Mouse (Mus musculus): Measurements from ENCODE around the gene Efnb2. TPM values are rescaled to one million over a fixed set of nuclear protein-coding genes. Genes with fewer than 3 reads are reported as not detected.

Gene Efnb2
- total and polyA plus RNA-seq, 3 experiments, result 0.12 to 0.19 TPM; not detected in 1

DNA sequence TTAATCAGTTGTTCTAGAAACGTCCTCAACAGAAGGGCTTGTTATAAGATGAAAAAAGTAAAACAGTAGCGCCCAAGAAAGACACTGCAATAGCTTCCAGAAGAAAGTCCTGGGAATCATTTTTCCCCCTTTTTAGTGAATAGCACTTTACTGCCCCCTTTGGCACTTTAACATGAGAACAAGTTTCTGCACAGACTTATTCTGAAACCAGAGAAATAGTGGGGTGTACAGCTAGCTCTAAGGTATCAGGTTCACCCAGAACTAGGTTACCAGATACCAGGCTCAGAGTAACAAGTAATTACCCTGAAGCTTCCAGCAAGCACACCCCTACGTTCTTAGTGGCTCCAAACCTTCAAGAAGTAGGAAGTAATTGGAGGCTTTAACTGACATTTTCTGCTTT, 13.7 kb downstream of the Efnb2 start:
- no peak for TF ChIP-seq USF1 (IDR thresholded peaks at IDR 0.05; ENCODE audit: low read depth, low read length)
- no peak for TF ChIP-seq MEF2A (IDR thresholded peaks at IDR 0.05; ENCODE audit: extremely low read depth, insufficient replicate concordance, low read depth, low read length, poor library complexity, severe bottlenecking)
- TF ChIP-seq RCOR1 (IDR thresholded peaks at IDR 0.05; ENCODE audit: low read depth, low read length), result no peak
- no peak for TF ChIP-seq RAD21 (IDR thresholded peaks at IDR 0.05; ENCODE audit: low read depth, low read length)
- no peak for TF ChIP-seq ELF1 (IDR thresholded peaks at IDR 0.05; ENCODE audit: low read depth, low read length)
- no peak for TF ChIP-seq GATA1 (IDR thresholded peaks at IDR 0.05; ENCODE audit: low read depth, low read length)
- no peak for TF ChIP-seq JUND (IDR thresholded peaks at IDR 0.05; ENCODE audit: low read depth, low read length)
- no peak for TF ChIP-seq GABPA (IDR thresholded peaks at IDR 0.05; ENCODE audit: low read depth, low read length)
- no peak for TF ChIP-seq POLR2AphosphoS5 (IDR thresholded peaks at IDR 0.05; ENCODE audit: borderline replicate concordance, low read depth, low read length)
- TF ChIP-seq SMC3 (IDR thresholded peaks at IDR 0.05; ENCODE audit: low read depth, low read length), result no peak
- Histone ChIP-seq H3K9ac (ENCODE audit: control insufficient read depth, low read depth, low read length, poor library complexity, severe bottlenecking) (no peak overlapping the region), H3K79me2 (ENCODE audit: control insufficient read depth, insufficient read depth, low read length, poor library complexity) (no peaks in the 10 kb centered on the region), H3K4me1 (ENCODE audit: control insufficient read depth in 1 of 2, insufficient read depth in 2 of 2, low read length in 2 of 2) (no peaks in the 10 kb centered on the region), H3K27me3 (ENCODE audit: control insufficient read depth in 1 of 2, insufficient read depth in 2 of 2, low read length in 2 of 2) (no peaks in the 10 kb centered on the region), H3K27ac (ENCODE audit: control insufficient read depth, low read depth, low read length) (no peak overlapping the region), H3K36me3 (ENCODE audit: control insufficient read depth in 1 of 2, insufficient read depth in 2 of 2, low read length in 2 of 2) (no peaks in the 10 kb centered on the region), H3K4me3 (ENCODE audit: control insufficient read depth in 1 of 2, insufficient read depth in 1 of 2, low read depth in 2 of 2, low read length in 2 of 2) (no peak overlapping the region), H3K9me3 (replicated peaks; ENCODE audit: insufficient read depth, low read length) (no peaks in the 10 kb centered on the region)
- no peak for DNase-seq (ENCODE audit: low read depth, low spot score)

DNA sequence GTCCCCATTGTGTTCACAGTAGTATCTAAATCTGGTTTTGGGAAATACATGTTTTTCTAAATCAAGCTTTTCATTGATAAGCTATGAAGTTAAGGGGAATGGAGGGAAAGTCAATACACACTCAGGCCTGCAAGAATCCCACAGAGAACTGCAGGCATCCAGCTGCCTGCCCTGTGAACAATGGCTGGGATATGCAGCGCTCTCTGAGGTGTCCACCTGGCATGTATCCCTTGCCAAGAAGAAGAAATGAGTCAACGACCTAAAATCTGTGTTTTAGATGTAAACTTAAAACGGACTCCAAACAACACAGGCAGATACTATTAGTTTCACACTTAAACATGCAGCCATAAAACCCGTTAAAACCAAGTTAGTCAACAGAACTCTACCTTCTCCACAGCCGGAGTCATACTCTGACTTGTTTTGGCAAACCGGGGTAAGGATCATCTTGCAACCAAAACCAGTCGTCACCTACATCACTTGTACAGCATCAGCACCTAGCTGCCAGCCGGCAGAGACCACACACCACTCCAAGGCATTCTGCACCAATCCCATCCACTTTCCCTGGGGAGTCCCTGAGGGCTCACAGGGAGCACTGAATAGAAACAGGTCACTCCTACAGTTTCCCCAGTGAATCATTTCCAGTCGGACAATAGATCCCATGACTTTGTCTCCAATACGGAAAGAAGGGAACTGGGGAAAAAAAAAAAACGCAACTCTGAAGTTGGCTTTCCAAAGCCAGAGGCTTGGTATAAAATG, 16.7 kb downstream of the Efnb2 start:
- DNase-seq (ENCODE audit: low read depth, low spot score), result no peak

More for the DNA sequence above, 16.7 kb downstream of the Efnb2 start:
- Histone ChIP-seq H3K9me3 (replicated peaks; ENCODE audit: insufficient read depth, low read length) (no peaks in the 10 kb centered on the region), H3K27ac (ENCODE audit: control insufficient read depth, low read depth, low read length) (no peak overlapping the region), H3K36me3 (ENCODE audit: control insufficient read depth in 1 of 2, insufficient read depth in 2 of 2, low read length in 2 of 2) (no peaks in the 10 kb centered on the region), H3K4me3 (ENCODE audit: control insufficient read depth in 1 of 2, insufficient read depth in 1 of 2, low read depth in 2 of 2, low read length in 2 of 2) (no peak overlapping the region), H3K79me2 (ENCODE audit: control insufficient read depth, insufficient read depth, low read length, poor library complexity) (no peaks in the 10 kb centered on the region), H3K27me3 (ENCODE audit: control insufficient read depth in 1 of 2, insufficient read depth in 2 of 2, low read length in 2 of 2) (no peaks in the 10 kb centered on the region), H3K4me1 (ENCODE audit: control insufficient read depth in 1 of 2, insufficient read depth in 2 of 2, low read length in 2 of 2) (no peaks in the 10 kb centered on the region), H3K9ac (ENCODE audit: control insufficient read depth, low read depth, low read length, poor library complexity, severe bottlenecking) (no peak overlapping the region)
- TF ChIP-seq SMC3 (IDR thresholded peaks at IDR 0.05; ENCODE audit: low read depth, low read length) (no peak), CHD2 (IDR thresholded peaks at IDR 0.05; ENCODE audit: low read length) (no peak), TCF12 (IDR thresholded peaks at IDR 0.05; ENCODE audit: low read depth, low read length) (no peak), CTCF (IDR thresholded peaks at IDR 0.05 in 2 of 3, conservative IDR thresholded peaks at IDR 0.05 in 1 of 3; ENCODE audit: control insufficient read depth in 1 of 3, insufficient read depth in 1 of 3, low read depth in 2 of 3, low read length in 3 of 3, poor library complexity in 1 of 3, severe bottlenecking in 1 of 3) (no peak), RAD21 (IDR thresholded peaks at IDR 0.05; ENCODE audit: low read depth, low read length) (no peak), ZKSCAN1 (IDR thresholded peaks at IDR 0.05; ENCODE audit: low read depth, low read length) (no peak), TAL1 (IDR thresholded peaks at IDR 0.05; ENCODE audit: low read length) (no peak), SIN3A (IDR thresholded peaks at IDR 0.05; ENCODE audit: low read length) (no peak), ZMIZ1 (IDR thresholded peaks at IDR 0.05; ENCODE audit: low read depth, low read length) (no peak), BHLHE40 (IDR thresholded peaks at IDR 0.05; ENCODE audit: borderline replicate concordance, low read depth, low read length) (no peak), USF2 (IDR thresholded peaks at IDR 0.05; ENCODE audit: borderline replicate concordance in 1 of 2, insufficient read depth in 1 of 2, low read depth in 1 of 2, low read length in 2 of 2) (no peak), MEF2A (IDR thresholded peaks at IDR 0.05; ENCODE audit: extremely low read depth, insufficient replicate concordance, low read depth, low read length, poor library complexity, severe bottlenecking) (no peak), UBTF (IDR thresholded peaks at IDR 0.05; ENCODE audit: borderline replicate concordance, insufficient read depth, low read depth, low read length) (no peak)

Data from MEL (cell line).